Mouse (Mus musculus) heart, adult 2 months (tissue): ENCODE measurements around the gene Anapc5.

Source experiments
- CTCF ChIP-seq: fragments of 200-600 bp; IDR thresholded peaks from 2 replicates; pipeline ENCODE4 v1.8.1; 2022; ENCODE audit warnings: antibody characterized with exemption, mild to moderate bottlenecking, moderate library complexity
- EP300 ChIP-seq: fragments of 200-500 bp; IDR thresholded peaks from 2 replicates; pipeline ENCODE4 v1.6.1; 2011; ENCODE audit warnings: low read depth, low read length, control low read depth; ENCODE audit not compliant: insufficient read depth
- POLR2A ChIP-seq: fragments of 200-500 bp; IDR thresholded peaks from 2 replicates; pipeline ENCODE4 v1.6.1; 2011; ENCODE audit warnings: mild to moderate bottlenecking, low read depth, low read length, control low read depth; ENCODE audit not compliant: insufficient read depth

- TF ChIP-seq POLR2A (no peak), CTCF (no peak), EP300 (no peak)
Observed at GRCm38 (mm10) chr5:122852611-122853010, 31.5 kb upstream of the Anapc5 start.
